Mouse (Mus musculus): ENCODE measurements around the gene Ecm1.

DNA sequence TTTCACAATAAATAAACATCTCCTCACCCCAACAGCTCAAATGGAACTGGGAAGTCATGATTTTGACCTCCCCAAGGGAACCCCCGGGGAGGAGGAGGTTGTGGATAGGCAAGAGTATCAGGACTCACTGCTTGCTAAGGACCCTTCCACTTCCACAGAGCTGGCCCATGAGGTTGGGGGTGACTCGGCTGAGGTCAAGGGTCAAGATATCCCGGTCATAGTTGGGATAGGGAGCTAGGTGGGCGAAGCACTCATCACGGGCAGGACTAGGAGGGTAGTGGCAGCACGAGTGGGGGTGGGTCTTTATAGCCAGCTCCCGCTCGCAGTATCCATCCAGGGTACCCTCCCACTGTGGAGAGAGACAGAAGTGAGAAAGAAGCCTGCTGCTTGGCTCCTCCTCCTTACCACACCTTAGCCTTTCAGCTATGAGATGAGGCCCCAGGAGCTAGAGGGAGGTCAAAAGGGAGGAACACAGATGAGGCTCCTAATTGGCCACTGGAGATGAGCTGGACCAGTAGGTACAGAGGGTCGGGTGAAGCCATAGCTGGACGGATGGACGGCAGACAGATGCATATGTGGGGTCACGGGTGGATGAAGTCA, 4.2 kb downstream of the Ecm1 start:
- TF ChIP-seq POLR2A (IDR thresholded peaks at IDR 0.05; ENCODE audit: borderline replicate concordance, extremely low read depth, low read depth, low read length) (no peak), CTCF (IDR thresholded peaks at IDR 0.05; ENCODE audit: insufficient read depth, low read length) (no peak)

Measured in lung, adult 2 months (tissue).